Mouse (Mus musculus) lung, postnatal 0 days (tissue): ENCODE results near the gene 2510002D24Rik. TPM values are rescaled to one million over a fixed set of nuclear protein-coding genes. Genes with fewer than 3 reads are reported as not detected.

Experiments used
- ATAC-seq: fragments of 200-750 bp; cut with Nextera tagmentation; 2 replicates; pipeline ENCODE4 v1.8.0; 2017; ENCODE audit warnings: moderate library complexity
- DNase-seq: peaks from one replicate; pipeline ENCODE4 v3.0.0-alpha.2; 2016; ENCODE audit warnings: low spot score
- H3K27ac ChIP-seq: fragments of 300-500 bp; sonication (generic); 2 replicates; pipeline ENCODE4 v1.5.1; 2014; ENCODE audit warnings: antibody characterized with exemption, mild to moderate bottlenecking, low read length, mixed read lengths
- H3K27me3 ChIP-seq: fragments of 300-500 bp; sonication (generic); replicated peaks from 2 replicates; pipeline ENCODE4 v1.6.1; 2014; ENCODE audit warnings: low read length, mixed read lengths; ENCODE audit not compliant: insufficient read depth
- H3K36me3 ChIP-seq: fragments of 300-500 bp; sonication (generic); 2 replicates; pipeline ENCODE4 v1.6.1; 2014; ENCODE audit warnings: low read length, mixed read lengths; ENCODE audit not compliant: insufficient read depth
- H3K4me1 ChIP-seq: fragments of 300-500 bp; sonication (generic); 2 replicates; pipeline ENCODE4 v1.6.1; 2014; ENCODE audit warnings: antibody characterized with exemption, low read depth, low read length, mixed read lengths; ENCODE audit not compliant: insufficient read depth
- H3K4me2 ChIP-seq: fragments of 300-500 bp; sonication (generic); replicated peaks from 2 replicates; pipeline ENCODE4 v1.6.1; 2014; ENCODE audit warnings: low read depth, mild to moderate bottlenecking, low read length, moderate library complexity, mixed read lengths
- H3K4me3 ChIP-seq: fragments of 300-500 bp; sonication (generic); 2 replicates; pipeline ENCODE4 v1.5.1; 2014; ENCODE audit warnings: low read depth, low read length
- H3K9ac ChIP-seq: fragments of 300-500 bp; sonication (generic); replicated peaks from 2 replicates; pipeline ENCODE4 v1.6.1; 2014; ENCODE audit warnings: low read depth, mild to moderate bottlenecking
- H3K9me3 ChIP-seq: fragments of 300-500 bp; sonication (generic); 2 replicates; pipeline ENCODE4 v1.6.1; 2016; ENCODE audit warnings: low read length, mixed read lengths
- CTCF ChIP-seq: IDR thresholded peaks from 2 replicates; pipeline ENCODE4 v1.5.1; 2016; ENCODE audit warnings: antibody characterized with exemption, mild to moderate bottlenecking
- EP300 ChIP-seq: IDR thresholded peaks from 2 replicates; pipeline ENCODE4 v1.6.1; 2016; ENCODE audit warnings: antibody characterized with exemption, mild to moderate bottlenecking, control low read depth
- WGBS: fragments of 180-500 bp; shearing (Covaris S2); extraction: QIAGEN DNeasy Blood & Tissue Kit; methylation state at CpG from one replicate; pipeline ENCODE4 v1.1.7; 2014; 5-methylcytosine and 5-hydroxymethylcytosine counted together
- polyA plus RNA-seq: library from polyadenylated mRNA; unstranded; fragments of >200 nt; fragmentation: Nextera tagmentation; extraction: Ambion mirVana; gene quantifications from 2 replicates; pipeline ENCODE4 v1.2.1, GENCODE M21; 2015

The 2510002D24Rik gene
- 23.7 and 28.9 TPM in 2 replicates for polyA plus RNA-seq

GRCm38 (mm10) chr16:18836468-18837208, at the start of gene 2510002D24Rik, which contains the start of gene Gm28539:
TSS of gene 2510002D24Rik (plus strand) at chr16:18836578.
TSS of gene Gm28539 (plus strand) at chr16:18836584.
- peak; percentile 93 for DNase-seq
- no peak for TF ChIP-seq CTCF
- TF ChIP-seq EP300, result no peak
- WGBS, result 1% methylated on average over 45 of the region's 46 CpGs
- H3K4me2 ChIP-seq, result peak within 1 kb of the TSS; percentile 79
- H3K27me3 ChIP-seq, result no peaks in the 10 kb centered on the region
- peak; percentile 99 for ATAC-seq
- H3K4me1 ChIP-seq, result no peaks in the 10 kb centered on the region
- peak within 1 kb of the TSS; percentile 86 for H3K27ac ChIP-seq
- H3K9ac ChIP-seq, result peak within 1 kb of the TSS; percentile 84
- H3K36me3 ChIP-seq, result peaks cover 2% of the 10 kb centered on the region; the same call in 1 of the 2 replicates
- no peaks in the 10 kb centered on the region for H3K9me3 ChIP-seq
- H3K4me3 ChIP-seq, result peak within 1 kb of the TSS; percentile 82

- no peak overlapping the region for H3K9ac ChIP-seq
- DNase-seq, result no peak
- WGBS, result 93% methylated on average over 10 of the region's 10 CpGs
- ATAC-seq, result no peak
- no peaks in the 10 kb centered on the region for H3K4me1 ChIP-seq
- no peaks in the 10 kb centered on the region for H3K36me3 ChIP-seq
- no peak overlapping the region for H3K4me3 ChIP-seq
- H3K9me3 ChIP-seq, result no peaks in the 10 kb centered on the region
- no peak for TF ChIP-seq CTCF
- no peak overlapping the region for H3K27ac ChIP-seq
- no peak overlapping the region for H3K4me2 ChIP-seq
- no peaks in the 10 kb centered on the region for H3K27me3 ChIP-seq
These were observed 49.7 kb upstream of the 2510002D24Rik start for GRCm38 (mm10) chr16:18786652-18787051.

- no peaks in the 10 kb centered on the region for H3K9me3 ChIP-seq
- no peak for TF ChIP-seq CTCF
- TF ChIP-seq EP300, result no peak
- no peaks in the 10 kb centered on the region for H3K27me3 ChIP-seq
- H3K4me2 ChIP-seq, result no peak overlapping the region
- no peaks in the 10 kb centered on the region for H3K4me1 ChIP-seq
- no peak for ATAC-seq
- H3K27ac ChIP-seq, result no peak overlapping the region
- DNase-seq, result no peak
- H3K4me3 ChIP-seq, result no peak overlapping the region
- H3K9ac ChIP-seq, result no peak overlapping the region
- no peaks in the 10 kb centered on the region for H3K36me3 ChIP-seq
- 88% methylated on average over 10 of the region's 10 CpGs for WGBS
These were observed 47.6 kb upstream of the 2510002D24Rik start for GRCm38 (mm10) chr16:18788627-18789406.

GRCm38 (mm10) chr16:18795223-18795899, 41.0 kb upstream of the 2510002D24Rik start:
- no peak overlapping the region for H3K4me3 ChIP-seq
- TF ChIP-seq CTCF (no peak), EP300 (no peak)
- H3K9me3 ChIP-seq, result no peaks in the 10 kb centered on the region
- H3K27me3 ChIP-seq, result no peaks in the 10 kb centered on the region
- no peaks in the 10 kb centered on the region for H3K36me3 ChIP-seq
- WGBS, result 92% methylated on average over 11 of the region's 11 CpGs
- DNase-seq (no peak), ATAC-seq (no peak)
- H3K4me2 ChIP-seq, result no peak overlapping the region
- H3K27ac ChIP-seq, result no peak overlapping the region
- H3K9ac ChIP-seq, result no peak overlapping the region
- no peaks in the 10 kb centered on the region for H3K4me1 ChIP-seq

- Histone ChIP-seq H3K27me3 (no peaks in the 10 kb centered on the region), H3K4me2 (no peak overlapping the region), H3K9me3 (no peaks in the 10 kb centered on the region), H3K36me3 (0 out of 2 replicates have a peak, but pooled peaks cover 3% of the 10 kb centered on the region), H3K9ac (no peak overlapping the region), H3K4me1 (no peaks in the 10 kb centered on the region), H3K27ac (no peak overlapping the region), H3K4me3 (no peak overlapping the region)
- DNase-seq (no peak), ATAC-seq (no peak)
- TF ChIP-seq CTCF (no peak), EP300 (no peak)
- 64% methylated on average over 7 of the region's 7 CpGs for WGBS
These were observed 39.7 kb upstream of the 2510002D24Rik start for GRCm38 (mm10) chr16:18796645-18797044.

GRCm38 (mm10) chr16:18798151-18798550, 38.2 kb upstream of the 2510002D24Rik start:
- Histone ChIP-seq H3K9ac (no peak overlapping the region), H3K9me3 (no peaks in the 10 kb centered on the region), H3K4me3 (no peak overlapping the region), H3K4me2 (no peak overlapping the region), H3K27ac (no peak overlapping the region), H3K4me1 (no peaks in the 10 kb centered on the region), H3K27me3 (no peaks in the 10 kb centered on the region), H3K36me3 (0 out of 2 replicates have a peak, but pooled peaks cover 3% of the 10 kb centered on the region)
- ATAC-seq, result no peak
- WGBS, result 84% methylated on average over 5 of the region's 5 CpGs
- DNase-seq, result no peak
- no peak for TF ChIP-seq CTCF
- TF ChIP-seq EP300, result no peak
